Mouse (Mus musculus): ENCODE measurements around the gene Olfr826. TPM values are rescaled to one million over a fixed set of nuclear protein-coding genes. Genes with fewer than 3 reads are reported as not detected.
"Not testable (repeated sequence)": the region's sequence is repeated elsewhere in the genome, so short reads cannot be mapped to it uniquely, and the experiment has no call there.

Olfr826 gene
- polyA plus RNA-seq, 1 experiment from 2014 or later: not detected

DNA sequence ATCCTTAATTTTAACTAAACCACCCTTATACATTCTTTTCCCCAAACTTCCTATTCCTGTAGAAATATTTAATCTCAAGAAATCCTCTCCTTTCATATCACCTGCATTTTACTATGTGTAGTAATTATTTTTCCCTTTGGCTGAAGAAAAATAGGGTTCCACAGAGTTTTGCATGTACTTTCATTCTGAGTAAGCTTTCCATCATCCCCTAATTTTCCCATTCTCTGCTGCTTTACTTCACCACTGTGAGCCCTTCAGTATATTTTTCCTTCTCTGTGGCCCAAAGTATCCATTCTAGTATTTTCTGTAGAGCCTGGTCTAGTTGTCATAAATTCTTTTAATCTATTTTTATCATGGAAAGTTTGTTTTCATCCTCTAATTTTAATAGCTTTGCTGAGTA is 49.2 kb downstream of the Olfr826 start:
- no peak overlapping the region for H3K4me3 ChIP-seq (replicated peaks; ENCODE audit: low read length)
- no peaks in the 10 kb centered on the region for H3K27me3 ChIP-seq (ENCODE audit: control insufficient read depth, insufficient read depth, low read length)
- H3K9ac ChIP-seq (ENCODE audit: low read length): no peak overlapping the region
- no peak overlapping the region for H3K4me2 ChIP-seq (ENCODE audit: low read depth, low read length)
- H3K27ac ChIP-seq (ENCODE audit: low read length): no peak overlapping the region
- no peaks in the 10 kb centered on the region for H3K9me3 ChIP-seq (replicated peaks; ENCODE audit: control insufficient read depth, low read length)
- no peak for ATAC-seq (ENCODE audit: insufficient read depth, low FRiP score)
- H3K4me1 ChIP-seq (ENCODE audit: control insufficient read depth, insufficient read depth, low read length): no peaks in the 10 kb centered on the region
- H3K36me3 ChIP-seq (ENCODE audit: control insufficient read depth, insufficient read depth, low read length): no peaks in the 10 kb centered on the region

GRCm38 (mm10) chr10:130129900-130130299 is 54.1 kb downstream of the Olfr826 start, which contains the start of gene Olfr824:
Gene Olfr824, minus strand, starts transcription at chr10:130130000.
- not testable (repeated sequence) for H3K27me3 ChIP-seq (ENCODE audit: control insufficient read depth, insufficient read depth, low read length); H3K27ac ChIP-seq (ENCODE audit: low read length); H3K9ac ChIP-seq (ENCODE audit: low read length); H3K36me3 ChIP-seq (ENCODE audit: control insufficient read depth, insufficient read depth, low read length); H3K4me3 ChIP-seq (replicated peaks; ENCODE audit: low read length); H3K4me1 ChIP-seq (ENCODE audit: control insufficient read depth, insufficient read depth, low read length); H3K4me2 ChIP-seq (ENCODE audit: low read depth, low read length); H3K9me3 ChIP-seq (replicated peaks; ENCODE audit: control insufficient read depth, low read length); ATAC-seq (ENCODE audit: insufficient read depth, low FRiP score)

Other genes starting within 250 kb of the Olfr826 start
- gene Olfr818, start 235.1 kb downstream of the Olfr826 start, polyA plus RNA-seq (2015; fragmentation: Nextera tagmentation; extraction: Ambion mirVana): not detected in 2 replicates
- gene Olfr819, start 216.9 kb downstream of the Olfr826 start, polyA plus RNA-seq (2015; fragmentation: Nextera tagmentation; extraction: Ambion mirVana): not detected in 2 replicates
- gene Olfr247, start 208.0 kb downstream of the Olfr826 start, polyA plus RNA-seq (2015; fragmentation: Nextera tagmentation; extraction: Ambion mirVana): not detected in 2 replicates
- gene Gm10310, start 199.1 kb downstream of the Olfr826 start, polyA plus RNA-seq (2015; fragmentation: Nextera tagmentation; extraction: Ambion mirVana): not detected in 2 replicates
- gene Olfr820, start 171.6 kb downstream of the Olfr826 start, polyA plus RNA-seq (2015; fragmentation: Nextera tagmentation; extraction: Ambion mirVana): not detected in 2 replicates
- not detected in 2 replicates for gene Olfr821, start 153.8 kb downstream of the Olfr826 start, polyA plus RNA-seq (2015; fragmentation: Nextera tagmentation; extraction: Ambion mirVana)
- gene Olfr822, start 113.0 kb downstream of the Olfr826 start, polyA plus RNA-seq (2015; fragmentation: Nextera tagmentation; extraction: Ambion mirVana): not detected in 2 replicates
- not detected in 2 replicates for gene Olfr823, start 68.8 kb downstream of the Olfr826 start, polyA plus RNA-seq (2015; fragmentation: Nextera tagmentation; extraction: Ambion mirVana)
- gene Olfr824, start 54.2 kb downstream of the Olfr826 start, polyA plus RNA-seq (2015; fragmentation: Nextera tagmentation; extraction: Ambion mirVana): not detected in 2 replicates
- not detected in 2 replicates for gene Olfr825, start 17.4 kb downstream of the Olfr826 start, polyA plus RNA-seq (2015; fragmentation: Nextera tagmentation; extraction: Ambion mirVana)
- gene Olfr827, start 30.2 kb upstream of the Olfr826 start, polyA plus RNA-seq (2015; fragmentation: Nextera tagmentation; extraction: Ambion mirVana): not detected in 2 replicates
- not detected in 2 replicates for gene Neurod4, start 96.1 kb upstream of the Olfr826 start, polyA plus RNA-seq (2015; fragmentation: Nextera tagmentation; extraction: Ambion mirVana)
- 0.74 and 1.6 TPM in 2 replicates for gene Tespa1, start 138.7 kb upstream of the Olfr826 start, polyA plus RNA-seq (2015; fragmentation: Nextera tagmentation; extraction: Ambion mirVana)
- gene Vmn2r84, start 210.1 kb upstream of the Olfr826 start, polyA plus RNA-seq (2015; fragmentation: Nextera tagmentation; extraction: Ambion mirVana): not detected in 2 replicates
- not detected in 2 replicates for gene Vmn2r85, start 245.5 kb upstream of the Olfr826 start, polyA plus RNA-seq (2015; fragmentation: Nextera tagmentation; extraction: Ambion mirVana)